Mouse (Mus musculus) limb, embryonic 10.5 days (tissue): ENCODE results near the gene R3hdm2. TPM values are rescaled to one million over a fixed set of nuclear protein-coding genes. Genes with fewer than 3 reads are reported as not detected.

Source experiments
- DNase-seq: peaks from one replicate; pipeline ENCODE4 v3.0.0-alpha.2; 2017; ENCODE audit warnings: low spot score
- H3K27ac ChIP-seq: fragments of 300-500 bp; sonication (generic); 2 replicates; pipeline ENCODE4 v1.5.1; 2016; ENCODE audit warnings: mild to moderate bottlenecking
- H3K27me3 ChIP-seq: fragments of 300-500 bp; sonication (generic); 2 replicates; pipeline ENCODE4 v1.6.1; 2016; ENCODE audit warnings: low read depth, mild to moderate bottlenecking; ENCODE audit not compliant: poor library complexity, severe bottlenecking
- H3K36me3 ChIP-seq: fragments of 300-500 bp; sonication (generic); 2 replicates; pipeline ENCODE4 v1.6.1; 2016; ENCODE audit warnings: mild to moderate bottlenecking, moderate library complexity
- H3K4me1 ChIP-seq: fragments of 300-500 bp; sonication (generic); 2 replicates; pipeline ENCODE4 v1.6.1; 2016
- H3K4me3 ChIP-seq: fragments of 300-500 bp; sonication (generic); 2 replicates; pipeline ENCODE4 v1.5.1; 2016; ENCODE audit warnings: mild to moderate bottlenecking, moderate library complexity
- H3K9me3 ChIP-seq: fragments of 300-500 bp; sonication (generic); replicated peaks from 2 replicates; pipeline ENCODE4 v1.6.1; 2016; ENCODE audit warnings: mild to moderate bottlenecking
- WGBS: fragments of 180-500 bp; shearing (Covaris S2); methylation state at CpG from one replicate; pipeline ENCODE4 v1.1.7; 2016; 5-methylcytosine and 5-hydroxymethylcytosine counted together
- polyA plus RNA-seq: library from polyadenylated mRNA; unstranded; fragments of >200 nt; fragmentation: Nextera tagmentation; extraction: Ambion mirVana; gene quantifications from 2 replicates; pipeline ENCODE4 v1.2.1, GENCODE M21; 2016

R3hdm2 gene
- 35.0 and 39.5 TPM in 2 replicates for polyA plus RNA-seq

DNA sequence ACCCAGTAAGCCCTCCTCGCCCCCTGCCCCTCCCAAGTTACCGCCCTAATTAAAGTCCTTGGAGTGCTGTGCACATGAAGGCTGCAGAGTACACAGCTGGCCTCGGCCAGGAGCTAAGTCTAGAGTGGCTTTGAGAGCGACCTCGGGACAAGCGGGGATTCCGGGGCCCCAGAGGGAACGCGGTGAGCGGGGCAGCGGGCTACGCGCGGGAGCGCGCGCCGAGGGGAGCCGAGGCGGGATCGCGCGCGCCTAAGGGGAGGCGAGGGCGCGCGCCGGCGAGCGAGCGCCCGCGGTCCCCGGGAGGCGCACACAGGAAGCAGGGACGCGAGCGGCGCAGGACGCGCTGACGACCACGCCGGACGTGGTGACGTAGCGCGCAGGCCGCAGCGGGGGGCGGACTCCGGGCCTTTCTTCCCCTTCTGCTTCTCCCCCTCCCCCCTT, at the start of gene R3hdm2:
TSS of gene R3hdm2 (plus strand) at position 77 of the 441 bp plus-strand sequence.
- H3K36me3 ChIP-seq: peaks cover 3% of the 10 kb centered on the region; the same call in 1 of the 2 replicates
- DNase-seq: peak; percentile 98
- H3K4me1 ChIP-seq: peaks cover 9% of the 10 kb centered on the region
- H3K27me3 ChIP-seq: no peaks in the 10 kb centered on the region
- peak within 1 kb of the TSS; percentile 96 for H3K27ac ChIP-seq
- under 1% methylated on average over 51 of the region's 53 CpGs for WGBS
- no peaks in the 10 kb centered on the region for H3K9me3 ChIP-seq
- H3K4me3 ChIP-seq: peak within 1 kb of the TSS; percentile 70

DNA sequence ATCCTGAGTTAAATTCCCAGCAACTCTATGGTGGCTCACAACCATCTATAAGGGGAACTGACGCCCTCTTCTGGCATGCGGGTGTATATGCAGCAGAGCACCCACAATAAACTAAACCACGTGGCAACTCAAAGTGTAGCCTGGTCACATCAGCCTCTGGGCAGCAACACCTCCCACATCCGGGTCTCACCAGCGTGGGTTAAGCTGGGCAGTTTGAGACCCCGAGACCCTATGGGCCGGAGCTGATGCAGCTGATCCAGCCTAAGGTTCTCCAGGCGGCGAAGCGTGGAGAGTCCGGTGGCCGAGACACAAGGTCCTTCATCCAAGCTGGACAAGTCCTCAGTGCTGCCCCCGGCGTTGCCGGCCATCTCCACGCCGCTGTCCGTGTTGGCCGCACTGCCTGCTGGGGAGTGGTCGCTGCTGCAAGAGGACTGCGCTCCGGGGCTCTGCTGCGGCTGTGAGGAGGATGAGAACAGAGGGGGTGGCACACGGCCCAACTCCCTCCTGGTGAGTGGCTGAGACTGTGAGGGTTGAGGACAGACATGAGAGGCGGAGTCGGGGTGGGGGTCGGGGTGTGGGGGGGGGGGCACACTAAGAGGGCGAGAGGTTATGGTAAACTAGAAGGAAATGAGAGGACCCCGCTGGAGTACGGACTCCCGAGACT, 47.8 kb upstream of the R3hdm2 start:
- WGBS: 31% methylated on average over 31 of the region's 31 CpGs
- Histone ChIP-seq H3K4me1 (peaks cover 14% of the 10 kb centered on the region; the same call in 1 of the 2 replicates), H3K36me3 (peaks cover 87% of the 10 kb centered on the region), H3K27me3 (peaks cover 45% of the 10 kb centered on the region), H3K27ac (peak overlapping the region; percentile 63; the same call in 1 of the 2 replicates), H3K4me3 (peak overlapping the region; percentile 36), H3K9me3 (no peaks in the 10 kb centered on the region)
- DNase-seq: peak; percentile 51

DNA sequence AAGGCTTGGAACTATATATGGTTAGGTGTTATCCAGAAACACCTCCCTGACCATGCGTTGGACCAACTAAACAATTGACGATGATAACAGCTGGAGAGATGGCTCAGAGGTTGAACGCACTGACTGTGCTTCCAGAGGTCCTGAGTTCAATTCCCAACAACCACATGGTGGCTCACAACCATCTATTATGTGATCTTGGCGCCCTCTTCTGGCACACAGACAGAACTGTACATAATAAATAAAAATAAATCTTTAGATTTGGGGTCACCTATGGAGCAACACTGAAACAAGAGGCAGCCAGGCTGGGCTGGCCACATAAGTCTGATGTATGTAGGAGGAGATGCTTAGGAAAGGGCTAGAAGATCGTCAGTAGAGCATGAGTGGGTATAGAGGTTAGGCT, 47.0 kb upstream of the R3hdm2 start:
- no peak for DNase-seq
- Histone ChIP-seq H3K27ac (no peak overlapping the region), H3K9me3 (no peaks in the 10 kb centered on the region), H3K4me1 (peaks cover 14% of the 10 kb centered on the region; the same call in 1 of the 2 replicates), H3K36me3 (peaks cover 93% of the 10 kb centered on the region), H3K4me3 (no peak overlapping the region), H3K27me3 (peaks cover 43% of the 10 kb centered on the region)
- WGBS: 66% methylated on average over 5 of the region's 5 CpGs

DNA sequence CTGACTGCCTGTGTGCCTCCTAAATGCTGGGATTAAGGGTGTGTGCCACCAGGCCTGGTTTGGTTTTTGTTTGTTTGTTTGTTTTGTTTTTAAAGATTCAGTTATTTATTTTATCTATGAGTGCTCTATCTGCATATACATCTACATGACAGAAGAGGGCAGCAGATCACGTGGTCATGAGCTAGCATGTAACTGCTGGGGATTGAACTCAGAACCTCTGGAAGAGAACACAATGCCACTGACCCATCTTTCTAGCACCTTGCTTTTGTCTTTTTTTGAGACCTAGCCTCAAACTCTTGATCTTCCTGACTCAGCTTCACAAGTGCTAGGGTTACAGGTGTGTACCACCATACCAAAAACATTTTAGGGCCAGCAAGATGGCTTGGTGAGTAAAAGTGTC, 44.9 kb upstream of the R3hdm2 start:
- H3K4me3 ChIP-seq: no peak overlapping the region
- DNase-seq: no peak
- H3K36me3 ChIP-seq: peaks cover 79% of the 10 kb centered on the region
- H3K27ac ChIP-seq: no peak overlapping the region
- H3K9me3 ChIP-seq: no peaks in the 10 kb centered on the region
- peaks cover 31% of the 10 kb centered on the region for H3K4me1 ChIP-seq
- 93% methylated on average over 1 of the region's 1 CpGs for WGBS
- peaks cover 27% of the 10 kb centered on the region for H3K27me3 ChIP-seq

DNA sequence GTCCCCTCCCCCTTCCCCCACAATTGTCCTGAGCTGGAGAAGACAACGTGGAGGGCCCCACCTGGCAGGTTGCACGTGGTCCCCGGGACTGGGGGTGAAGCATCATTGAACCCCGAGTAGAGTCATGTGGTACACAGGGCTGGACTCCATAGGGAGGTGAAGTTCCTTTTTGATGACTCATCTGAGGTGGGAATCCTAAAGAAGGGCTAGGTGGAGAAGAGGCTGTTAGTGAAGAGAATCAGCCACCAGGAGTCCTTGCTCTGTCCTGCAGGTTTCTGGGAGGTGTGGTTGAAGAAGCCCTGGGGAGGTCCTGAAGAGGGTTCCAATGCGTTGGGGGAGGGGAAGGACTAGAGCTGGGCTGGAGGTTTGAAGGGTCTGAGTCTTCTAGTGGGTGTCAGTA, 43.2 kb upstream of the R3hdm2 start:
- WGBS: 79% methylated on average over 5 of the region's 5 CpGs
- Histone ChIP-seq H3K4me3 (no peak overlapping the region), H3K36me3 (peaks cover 62% of the 10 kb centered on the region), H3K4me1 (peaks cover 42% of the 10 kb centered on the region), H3K9me3 (no peaks in the 10 kb centered on the region), H3K27me3 (peaks cover 26% of the 10 kb centered on the region), H3K27ac (no peak overlapping the region)
- no peak for DNase-seq

DNA sequence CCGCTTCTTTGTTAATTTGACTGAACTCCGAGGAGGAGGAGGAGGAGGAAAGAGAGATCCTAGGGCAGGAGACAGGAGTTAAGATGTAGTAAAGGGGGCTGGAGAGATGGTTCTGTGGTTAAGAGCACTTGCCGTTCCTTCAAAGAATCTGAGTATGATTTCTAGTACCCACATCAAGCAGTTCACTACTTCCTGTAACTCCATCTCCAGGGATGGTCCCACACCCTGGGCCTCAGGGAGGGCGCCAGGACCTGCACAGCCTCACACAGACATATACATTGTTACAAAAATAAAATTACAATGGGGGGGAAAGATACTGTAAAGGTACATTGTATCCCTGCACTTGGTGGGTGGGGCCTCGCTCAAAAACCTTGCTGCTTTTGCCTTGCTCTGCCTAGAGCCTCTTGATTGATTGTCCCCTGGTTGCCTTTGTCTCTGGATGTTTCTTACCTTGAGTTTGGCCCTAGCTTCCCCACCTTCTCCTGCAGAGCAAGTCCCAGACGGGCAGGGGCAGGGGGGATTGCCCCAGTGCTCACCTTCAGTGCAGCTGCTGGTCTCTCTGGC, 42.5 kb upstream of the R3hdm2 start:
- peaks cover 44% of the 10 kb centered on the region for H3K4me1 ChIP-seq
- 85% methylated on average over 6 of the region's 6 CpGs for WGBS
- no peak for DNase-seq
- peaks cover 23% of the 10 kb centered on the region for H3K27me3 ChIP-seq
- H3K27ac ChIP-seq: no peak overlapping the region
- peaks cover 55% of the 10 kb centered on the region for H3K36me3 ChIP-seq
- H3K9me3 ChIP-seq: no peaks in the 10 kb centered on the region
- H3K4me3 ChIP-seq: no peak overlapping the region

DNA sequence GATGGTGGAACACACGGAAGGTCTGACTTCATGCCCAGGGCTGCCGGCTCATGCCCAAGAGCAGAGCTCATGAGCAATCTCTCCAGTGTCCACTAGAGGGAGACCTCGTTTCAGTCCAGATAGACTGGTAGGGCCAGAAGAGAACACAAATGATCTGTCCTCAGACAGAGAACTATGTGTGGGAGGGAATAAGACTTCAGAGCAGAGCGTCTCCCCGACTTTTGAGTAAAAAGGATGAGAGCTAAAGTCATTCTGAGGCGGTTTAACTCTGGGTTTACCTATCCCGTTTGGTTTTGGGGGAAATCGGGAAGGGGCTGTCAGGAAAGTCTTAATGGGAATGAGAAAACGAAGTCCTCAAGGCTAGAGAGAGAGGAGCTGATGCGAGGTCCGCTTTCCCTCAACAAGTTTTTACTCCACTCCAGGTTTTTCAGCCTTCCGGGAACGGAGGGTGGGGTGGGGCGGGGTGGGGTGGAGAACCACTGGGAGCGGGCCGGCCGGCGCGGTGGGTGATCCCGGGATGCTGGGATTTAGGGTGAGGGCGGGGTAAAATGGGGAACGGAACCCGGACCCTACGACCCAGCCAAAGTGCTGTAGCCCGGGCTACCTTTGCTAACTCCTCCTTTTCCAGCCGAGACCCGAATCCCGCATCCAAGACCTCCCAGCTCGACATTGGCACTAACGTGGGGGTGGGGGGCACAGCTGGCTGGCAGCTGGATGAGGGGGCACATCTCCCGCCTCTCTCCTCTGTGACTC, 41.0 kb upstream of the R3hdm2 start:
- Histone ChIP-seq H3K4me3 (peak overlapping the region; percentile 70), H3K4me1 (peaks cover 44% of the 10 kb centered on the region), H3K27me3 (peaks cover 23% of the 10 kb centered on the region), H3K9me3 (no peaks in the 10 kb centered on the region), H3K36me3 (peaks cover 41% of the 10 kb centered on the region), H3K27ac (peak overlapping the region; percentile 94)
- DNase-seq: peak; percentile 89
- under 1% methylated on average over 31 of the region's 31 CpGs for WGBS

DNA sequence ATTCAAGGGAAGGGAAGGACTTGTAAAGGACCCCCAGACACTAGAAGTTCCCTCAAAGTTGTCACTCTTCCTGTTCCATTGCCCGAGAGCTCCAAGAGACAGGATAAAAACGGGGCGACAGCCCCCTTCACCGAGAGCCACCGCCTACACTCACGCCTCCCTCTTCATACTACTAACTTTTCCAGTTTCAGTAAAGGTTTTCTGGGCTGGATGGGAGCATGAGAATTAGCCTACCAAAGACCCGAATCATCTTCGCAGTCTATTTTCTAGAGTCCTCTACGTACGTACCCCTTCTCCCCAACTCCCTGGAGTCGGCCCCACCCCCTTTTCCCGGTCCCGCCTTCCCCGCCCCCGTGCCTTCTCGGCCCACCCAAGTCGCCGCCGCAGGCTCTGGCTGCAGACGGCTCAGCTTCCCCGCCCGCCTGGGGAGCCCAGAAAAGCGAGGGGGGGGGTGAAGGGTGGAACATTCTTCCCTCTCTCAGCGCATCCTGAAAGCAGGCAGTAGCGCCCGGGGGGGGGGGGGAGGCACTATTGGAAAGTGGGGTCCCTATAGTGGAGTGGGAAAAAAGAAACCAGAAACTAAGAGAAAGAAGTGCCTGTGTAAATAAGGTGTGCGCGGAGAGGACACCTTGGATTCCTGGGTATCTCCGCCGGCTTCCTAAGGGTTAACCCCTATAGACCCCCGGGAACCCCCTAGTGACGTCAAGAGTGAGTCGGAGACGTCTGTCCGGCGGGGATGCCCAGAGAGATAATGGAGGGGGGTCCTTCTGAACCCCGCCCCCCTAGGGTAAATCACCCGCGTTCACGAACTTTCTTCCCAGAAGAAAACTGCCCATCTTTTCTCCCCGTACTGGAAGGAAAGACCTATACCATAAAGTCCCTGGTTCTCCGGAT, 40.2 kb upstream of the R3hdm2 start:
- Histone ChIP-seq H3K9me3 (no peaks in the 10 kb centered on the region), H3K27me3 (peaks cover 23% of the 10 kb centered on the region), H3K4me3 (peak overlapping the region; percentile 70), H3K4me1 (peaks cover 44% of the 10 kb centered on the region), H3K27ac (peak overlapping the region; percentile 94), H3K36me3 (peaks cover 32% of the 10 kb centered on the region)
- under 1% methylated on average over 42 of the region's 42 CpGs for WGBS
- peak; percentile 90 for DNase-seq

DNA sequence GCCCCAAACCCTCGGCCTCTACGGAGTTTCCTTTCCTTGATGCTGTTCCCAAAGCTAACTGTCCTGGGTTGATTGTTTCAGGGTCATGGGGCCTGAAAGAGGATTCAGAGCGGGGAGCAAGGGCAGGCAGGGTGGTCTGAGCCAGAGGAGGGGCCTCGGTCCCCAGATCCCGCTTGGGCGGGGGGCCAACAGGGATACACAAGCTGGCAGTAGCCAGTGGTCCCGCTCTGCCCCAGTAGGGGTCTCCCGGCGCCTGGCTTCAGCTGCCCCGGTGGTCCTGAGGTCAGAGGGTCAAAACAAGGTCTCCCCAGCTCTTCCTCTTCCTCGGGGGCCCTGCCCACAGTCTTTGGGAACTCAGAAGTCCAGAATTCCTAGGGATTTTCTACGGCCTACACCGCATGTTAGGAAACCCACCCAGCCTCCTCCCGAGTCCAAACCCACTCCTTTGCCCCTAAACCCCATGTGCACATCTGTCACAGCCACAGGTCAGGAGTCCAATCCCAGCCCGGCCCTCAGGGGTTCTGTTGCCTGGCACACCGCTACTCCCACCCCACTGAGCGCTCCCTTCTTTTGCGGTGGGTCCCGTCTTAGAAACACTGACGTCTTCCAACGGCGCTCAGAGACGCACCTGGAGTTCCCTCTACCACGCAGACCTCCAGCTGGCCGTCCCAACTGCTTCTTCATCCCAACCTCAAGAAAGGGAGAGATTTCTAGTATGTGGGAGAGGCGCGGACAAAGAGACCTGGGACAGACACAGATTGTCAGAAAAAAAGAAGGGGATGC, 39.4 kb upstream of the R3hdm2 start:
- DNase-seq: peak; percentile 80
- H3K27ac ChIP-seq: peak overlapping the region; percentile 94
- H3K4me3 ChIP-seq: peak overlapping the region; percentile 70
- peaks cover 44% of the 10 kb centered on the region for H3K4me1 ChIP-seq
- under 1% methylated on average over 27 of the region's 27 CpGs for WGBS
- H3K36me3 ChIP-seq: peaks cover 25% of the 10 kb centered on the region
- H3K9me3 ChIP-seq: no peaks in the 10 kb centered on the region
- H3K27me3 ChIP-seq: peaks cover 23% of the 10 kb centered on the region

DNA sequence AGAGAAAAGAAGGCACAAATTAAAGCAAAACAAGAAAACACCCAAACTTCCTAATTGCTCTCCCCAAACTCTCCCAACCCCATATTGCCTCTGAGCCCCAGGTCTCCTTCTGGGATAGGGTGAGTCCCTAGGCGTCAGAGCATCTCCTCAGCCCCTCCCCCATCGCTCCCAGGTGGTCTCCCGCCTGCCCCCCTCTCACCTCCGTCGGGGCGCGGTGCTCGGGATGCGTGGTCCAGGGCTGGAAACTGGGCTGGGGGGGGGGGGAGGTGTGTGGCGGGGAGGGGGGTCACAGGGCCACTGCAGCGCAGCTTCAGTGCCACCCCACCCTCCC, 38.8 kb upstream of the R3hdm2 start:
- Histone ChIP-seq H3K9me3 (no peaks in the 10 kb centered on the region), H3K36me3 (peaks cover 20% of the 10 kb centered on the region), H3K27ac (peak overlapping the region; percentile 94), H3K4me1 (peaks cover 44% of the 10 kb centered on the region), H3K27me3 (peaks cover 23% of the 10 kb centered on the region), H3K4me3 (peak overlapping the region; percentile 70)
- peak; percentile 74 for DNase-seq
- WGBS: under 1% methylated on average over 10 of the region's 11 CpGs

DNA sequence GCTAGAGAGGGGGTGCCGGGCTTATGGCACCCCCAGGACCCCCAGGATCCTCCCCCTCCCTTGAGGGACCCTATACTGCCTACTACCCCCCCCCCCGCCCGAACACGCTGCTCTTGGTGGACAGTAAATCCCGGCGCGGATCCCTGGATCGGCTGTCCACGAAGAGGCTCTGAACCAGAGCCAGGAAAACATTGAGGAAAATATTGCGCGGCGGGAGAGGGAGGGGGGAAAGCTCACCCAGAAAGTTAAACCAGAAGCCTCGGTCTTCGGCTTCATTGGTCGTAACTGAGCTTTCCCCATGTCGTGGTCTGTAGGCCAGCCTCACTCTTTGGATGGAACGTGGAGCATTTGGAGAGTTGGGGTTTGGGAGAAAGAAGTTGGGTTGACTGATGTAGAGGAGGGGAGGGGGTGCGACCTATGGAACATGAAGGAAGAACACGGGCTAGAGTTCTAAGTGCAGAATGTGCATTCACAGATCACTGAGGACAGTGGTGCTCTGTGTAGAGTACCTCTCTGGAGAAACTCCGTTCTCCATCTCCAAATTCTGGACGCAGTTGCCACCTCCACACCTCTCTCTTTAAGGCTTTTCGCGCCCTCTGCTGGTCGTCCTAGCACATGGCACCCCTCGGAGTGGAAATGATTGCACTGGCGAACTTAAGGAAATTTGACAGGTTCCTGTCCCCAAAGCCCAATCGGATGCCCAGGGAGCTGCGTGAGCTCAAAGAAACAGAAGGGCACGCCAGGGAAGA, 38.1 kb upstream of the R3hdm2 start, which contains the start of gene Gli1:
TSS of gene Gli1 (minus strand) at position 84 of the 749 bp plus-strand sequence.
- Histone ChIP-seq H3K36me3 (peaks cover 12% of the 10 kb centered on the region), H3K9me3 (no peaks in the 10 kb centered on the region), H3K27ac (peak within 1 kb of the TSS; percentile 94), H3K27me3 (peaks cover 19% of the 10 kb centered on the region), H3K4me1 (peaks cover 44% of the 10 kb centered on the region), H3K4me3 (peak within 1 kb of the TSS; percentile 70)
- peak; percentile 93 for DNase-seq
- WGBS: under 1% methylated on average over 29 of the region's 29 CpGs
